Mouse (Mus musculus): ENCODE measurements around the gene Sh3kbp1.

GRCm38 (mm10) chrX:159809510-159809909 lies 182.4 kb downstream of the Sh3kbp1 start:
- TF ChIP-seq POLR2A (IDR thresholded peaks at IDR 0.05; ENCODE audit: extremely low read depth, insufficient read depth, low read length): no peak
- no peak for TF ChIP-seq CTCF (IDR thresholded peaks at IDR 0.05; ENCODE audit: extremely low read depth, insufficient read depth, low read length)
